Mouse (Mus musculus): ENCODE data around the gene Mark3. TPM values are rescaled to one million over a fixed set of nuclear protein-coding genes. Genes with fewer than 3 reads are reported as not detected.

The Mark3 gene
- polyA plus RNA-seq, 1 experiment from 2014 or later: 49.4 TPM

Other genes with a start within 250 kb of the Mark3 start
- gene Cdc42bpb, start 196.8 kb upstream of the Mark3 start, polyA plus RNA-seq (2014; fragmentation: Nextera tagmentation; extraction: Ambion mirVana): 48.2 and 49.0 TPM in 2 replicates
- 1.3 and 2.9 TPM in 2 replicates for gene Lbhd2, start 167.7 kb upstream of the Mark3 start, polyA plus RNA-seq (2014; fragmentation: Nextera tagmentation; extraction: Ambion mirVana)
- 8.5 and 10.2 TPM in 2 replicates for gene Exoc3l4, start 157.5 kb upstream of the Mark3 start, polyA plus RNA-seq (2014; fragmentation: Nextera tagmentation; extraction: Ambion mirVana)
- 3.2 and 5.0 TPM in 2 replicates for gene Tnfaip2, start 132.1 kb upstream of the Mark3 start, polyA plus RNA-seq (2014; fragmentation: Nextera tagmentation; extraction: Ambion mirVana)
- 27.5 and 33.8 TPM in 2 replicates for gene Gm266, start 88.7 kb upstream of the Mark3 start, polyA plus RNA-seq (2014; fragmentation: Nextera tagmentation; extraction: Ambion mirVana)
- 505 and 521 TPM in 2 replicates for gene Eif5, start 36.5 kb upstream of the Mark3 start, polyA plus RNA-seq (2014; fragmentation: Nextera tagmentation; extraction: Ambion mirVana)
- 787 and 806 TPM in 2 replicates for gene Ckb, start 97.8 kb downstream of the Mark3 start, polyA plus RNA-seq (2014; fragmentation: Nextera tagmentation; extraction: Ambion mirVana)
- gene Trmt61a, start 103.6 kb downstream of the Mark3 start, polyA plus RNA-seq (2014; fragmentation: Nextera tagmentation; extraction: Ambion mirVana): 9.9 and 13.1 TPM in 2 replicates
- 52.4 and 54.6 TPM in 2 replicates for gene Bag5, start 138.7 kb downstream of the Mark3 start, polyA plus RNA-seq (2014; fragmentation: Nextera tagmentation; extraction: Ambion mirVana)
- 57.1 and 58.2 TPM in 2 replicates for gene Apopt1, start 138.7 kb downstream of the Mark3 start, polyA plus RNA-seq (2014; fragmentation: Nextera tagmentation; extraction: Ambion mirVana)
- 109 and 121 TPM in 2 replicates for gene Klc1, start 184.3 kb downstream of the Mark3 start, polyA plus RNA-seq (2014; fragmentation: Nextera tagmentation; extraction: Ambion mirVana)
- gene Xrcc3, start 239.3 kb downstream of the Mark3 start, polyA plus RNA-seq (2014; fragmentation: Nextera tagmentation; extraction: Ambion mirVana): 14.6 and 16.3 TPM in 2 replicates
- gene Zfyve21, start 239.6 kb downstream of the Mark3 start, polyA plus RNA-seq (2014; fragmentation: Nextera tagmentation; extraction: Ambion mirVana): 160 and 164 TPM in 2 replicates

Measured in intestine, embryonic 14.5 days (tissue).